Mouse (Mus musculus) spleen, adult 12 weeks (tissue): ENCODE data around the gene Plcg2.

ENCODE experiments used
- DNase-seq: peaks from one replicate; pipeline ENCODE4 v3.0.0; 2022; ENCODE audit warnings: low spot score

Plcg2 gene

DNA sequence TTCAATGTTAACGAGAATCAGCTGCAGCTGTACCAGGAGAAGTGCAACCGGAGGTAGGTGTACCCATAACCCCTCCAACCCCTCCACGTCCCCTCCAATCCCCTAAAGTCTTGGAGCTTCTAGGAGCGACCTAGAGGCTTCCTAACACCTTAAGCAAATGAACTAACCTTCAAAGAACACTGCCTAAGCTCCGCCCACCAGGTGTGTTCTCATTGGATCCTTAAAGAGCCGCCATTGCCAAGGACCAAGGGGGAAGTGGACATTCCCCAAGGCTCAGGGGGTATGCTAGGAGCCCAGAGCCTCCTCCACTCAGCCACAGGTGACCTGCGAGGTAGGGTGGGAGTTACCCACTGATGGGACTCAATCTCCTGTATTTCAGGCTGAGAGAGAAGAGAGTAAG lies 136.3 kb downstream of the Plcg2 start:
- no peak for DNase-seq

DNA sequence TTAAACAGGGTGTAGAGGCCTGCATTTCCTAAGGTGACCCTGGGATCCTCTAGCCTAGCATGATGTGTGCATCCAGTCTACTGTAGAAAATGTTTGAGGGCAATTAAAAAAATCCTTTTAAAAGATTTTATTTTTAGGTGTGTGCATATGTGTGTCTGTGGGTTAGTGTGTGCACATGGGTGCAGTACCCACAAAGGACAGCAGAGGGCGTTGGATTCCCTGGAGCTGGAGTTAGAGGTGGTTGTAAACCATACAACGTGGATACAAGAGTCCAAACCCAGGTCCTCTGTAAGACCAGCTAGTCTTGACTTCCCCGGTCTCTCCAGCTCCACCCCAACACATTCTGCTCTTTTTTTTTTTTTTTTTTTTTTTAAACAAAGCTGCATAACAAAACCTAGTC lies 139.4 kb downstream of the Plcg2 start:
- DNase-seq: no peak

DNA sequence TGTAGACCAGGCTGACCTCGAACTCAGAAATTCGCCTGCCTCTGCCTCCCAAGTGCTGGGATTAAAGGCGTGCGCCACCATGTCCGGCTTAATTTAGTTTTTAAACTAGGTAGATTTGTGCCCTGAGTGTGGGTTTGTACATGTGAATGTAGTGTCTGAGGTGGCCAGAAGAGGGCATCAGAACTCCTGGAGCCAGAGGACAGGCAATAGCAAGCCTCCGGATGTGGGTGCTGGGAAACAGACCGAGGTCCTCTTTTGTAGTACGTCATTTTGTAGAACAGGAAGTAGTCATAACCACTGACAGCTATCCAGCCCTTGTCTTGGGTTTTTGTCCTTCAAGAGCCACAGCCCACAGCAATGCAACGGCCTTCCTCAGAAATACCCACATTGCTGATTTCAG lies 141.5 kb downstream of the Plcg2 start:
- DNase-seq: no peak

DNA sequence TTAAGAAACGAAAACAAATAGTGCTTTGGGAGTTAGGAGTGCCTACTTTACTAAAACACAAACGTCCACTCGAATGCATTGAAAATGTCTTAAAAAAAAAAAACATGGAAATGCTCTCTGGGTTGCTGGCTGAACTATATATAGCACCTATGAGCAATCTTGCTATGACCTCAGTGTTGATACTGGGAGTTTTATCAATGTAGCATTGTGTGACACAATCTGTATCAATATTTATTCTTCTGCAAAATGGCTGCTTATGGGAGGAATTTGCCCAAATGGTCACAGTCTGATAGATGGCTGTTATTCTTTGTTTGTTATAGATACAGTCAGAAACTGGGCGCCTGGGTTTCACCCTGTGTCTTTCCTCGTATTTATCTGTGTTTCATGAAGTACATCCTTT lies 147.4 kb downstream of the Plcg2 start:
- DNase-seq: no peak

DNA sequence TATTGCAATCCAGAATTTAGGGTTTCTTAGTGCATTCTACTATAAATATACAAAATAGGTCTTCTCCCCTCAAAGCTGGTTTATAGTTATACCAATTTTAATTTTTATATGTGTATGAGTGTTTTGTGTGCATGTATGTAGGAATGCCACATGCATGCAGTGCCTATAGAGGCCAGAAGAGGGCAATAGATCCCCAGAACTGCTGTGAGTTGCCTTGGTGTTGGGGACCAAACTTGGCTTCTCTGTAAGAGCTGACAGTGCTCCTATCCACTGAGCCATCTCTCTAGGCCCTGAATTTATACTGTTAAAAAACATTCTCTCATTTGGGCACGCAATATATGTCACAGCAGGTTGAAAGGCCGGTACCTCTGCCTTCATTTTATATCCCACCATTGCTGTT lies 147.9 kb downstream of the Plcg2 start:
- DNase-seq: no peak

DNA sequence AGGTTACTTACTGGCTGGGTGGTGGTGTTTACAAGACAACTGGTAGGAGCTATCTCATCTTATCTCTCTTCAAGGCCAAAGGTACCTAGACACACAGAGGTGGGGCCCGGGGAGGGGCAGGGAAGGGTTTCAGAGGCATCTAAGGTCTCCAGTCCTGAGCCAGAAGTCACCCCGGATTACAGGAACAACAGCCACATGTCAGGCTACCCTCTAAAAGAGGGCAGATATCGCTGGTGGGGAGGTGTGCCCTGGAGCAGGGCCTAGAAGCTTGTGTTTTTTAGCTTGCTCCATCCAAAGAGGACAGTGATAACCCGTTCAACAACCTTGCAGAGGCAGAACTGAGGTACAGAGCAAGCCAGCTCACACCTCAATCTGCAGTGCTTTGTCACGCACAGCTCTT lies 148.3 kb downstream of the Plcg2 start:
- DNase-seq: no peak

DNA sequence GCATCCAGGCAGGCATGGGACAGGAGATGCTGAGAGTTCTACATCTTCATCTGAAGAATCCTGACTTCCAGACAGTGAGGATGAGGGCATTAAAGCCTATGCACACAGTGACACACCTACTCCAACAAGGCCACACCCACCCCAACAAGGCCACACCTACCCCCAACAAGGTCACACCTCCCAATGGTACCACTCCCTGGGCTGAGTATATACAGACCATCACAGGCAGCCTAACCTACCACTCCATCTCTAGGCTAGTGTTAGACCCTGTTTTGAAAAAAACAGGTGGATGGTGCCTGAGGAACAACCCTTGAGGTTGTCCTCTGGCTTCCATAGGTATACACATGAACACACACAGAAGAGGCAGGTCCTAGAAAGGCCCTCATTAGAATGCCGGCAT lies 154.2 kb downstream of the Plcg2 start:
- DNase-seq: no peak

DNA sequence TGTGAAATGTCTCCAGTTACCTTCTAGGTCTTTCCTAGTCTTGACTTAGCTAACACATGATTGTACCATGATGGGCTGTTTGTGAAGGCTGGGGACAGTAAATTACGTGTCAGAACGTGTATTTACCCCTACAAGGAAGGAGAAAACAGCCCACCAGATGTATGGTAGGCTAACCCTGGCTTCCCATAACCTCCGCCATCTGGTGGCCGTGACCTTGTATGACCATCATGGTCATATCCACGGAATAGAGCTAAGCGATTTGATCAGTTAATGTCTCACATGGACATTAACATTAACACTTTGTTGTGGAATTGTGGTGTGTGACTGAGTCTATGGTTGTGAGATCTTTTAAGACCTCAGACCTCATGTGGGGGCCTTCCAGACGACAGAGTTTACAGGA lies 160.9 kb downstream of the Plcg2 start:
- no peak for DNase-seq

- DNase-seq: no peak
Measured at GRCm38 (mm10) chr8:117660358-117661031, 162.4 kb downstream of the Plcg2 start.

DNA sequence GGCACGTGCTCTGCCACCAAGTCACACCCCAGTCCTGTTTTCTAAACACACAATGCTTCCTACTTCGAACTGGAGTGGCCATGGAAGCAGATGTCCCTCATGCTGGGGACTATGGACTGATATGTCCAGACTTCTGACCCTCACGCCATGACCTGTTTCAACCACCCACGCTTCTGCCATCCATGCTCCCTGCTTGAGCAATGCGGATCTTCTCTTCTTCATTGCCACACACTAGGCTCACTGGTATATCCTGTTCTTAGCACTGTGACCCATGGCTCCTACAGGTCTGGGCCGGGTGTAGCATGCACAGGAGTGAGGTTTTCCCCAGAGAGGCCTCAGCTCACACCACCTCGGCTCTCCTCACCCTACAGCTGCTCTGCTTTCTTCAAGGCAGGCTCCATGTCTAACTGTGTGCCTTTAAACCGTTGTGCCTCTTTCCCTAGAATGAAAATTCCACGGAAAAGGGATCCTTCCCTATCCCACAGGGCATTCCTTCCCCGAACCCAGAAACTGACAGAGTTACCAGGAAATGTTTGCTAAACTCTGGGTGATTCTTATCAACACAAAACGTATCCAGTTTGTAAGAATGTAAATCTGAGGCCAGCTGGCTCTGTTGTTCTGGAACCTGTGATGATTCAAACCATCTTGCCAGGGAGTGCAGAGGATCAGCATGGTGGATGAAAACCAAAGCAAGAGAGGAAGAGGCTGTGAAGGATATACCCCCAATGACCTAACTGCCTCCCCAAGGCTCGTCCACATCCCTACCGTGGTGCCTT lies 169.4 kb downstream of the Plcg2 start:
- DNase-seq: no peak

- no peak for DNase-seq
Measured at GRCm38 (mm10) chr8:117670461-117670860, 172.4 kb downstream of the Plcg2 start.

DNA sequence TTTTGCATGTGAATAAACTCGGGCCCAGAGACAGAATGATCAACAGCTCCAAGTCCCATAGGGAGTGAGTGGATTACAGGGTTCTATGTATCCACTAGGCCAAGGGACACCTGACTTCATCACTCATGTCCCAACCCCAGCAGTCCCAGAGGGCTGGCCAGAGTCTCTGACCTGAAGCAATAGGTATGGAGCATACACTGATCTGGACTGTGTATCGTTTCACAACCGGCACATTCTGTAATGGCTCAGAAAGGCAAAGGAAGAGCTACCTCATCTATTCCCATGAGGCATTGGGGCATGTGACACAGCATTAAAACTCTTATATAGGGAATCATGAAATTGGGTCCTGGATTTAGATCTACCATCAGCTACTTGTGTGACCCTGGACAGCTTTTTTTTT lies 174.5 kb downstream of the Plcg2 start:
- no peak for DNase-seq

DNA sequence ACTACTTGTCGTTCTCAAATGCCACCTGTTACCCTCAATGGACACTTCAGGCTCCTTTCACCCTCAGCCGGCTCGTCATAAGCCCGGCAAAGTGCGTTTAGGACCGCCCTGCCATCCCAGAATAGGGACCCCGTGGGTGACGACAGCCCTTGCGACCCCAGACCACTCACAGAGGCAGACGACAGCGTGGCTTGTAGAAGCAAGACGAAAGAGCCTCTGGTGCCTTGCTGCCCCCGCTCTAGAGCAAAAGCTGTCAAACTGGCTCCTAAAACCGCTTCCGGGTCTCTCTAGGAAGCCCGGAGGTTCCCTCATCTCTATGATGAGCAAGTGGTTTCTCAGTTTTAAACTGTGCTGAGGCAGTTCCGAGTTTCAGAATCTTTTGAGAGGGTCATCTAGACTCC lies 175.3 kb downstream of the Plcg2 start, which contains the start of gene Sdr42e1:
Gene Sdr42e1 (minus strand): TSS at position 260 of the 401 bp plus-strand sequence.
- DNase-seq: peak; percentile 16

- DNase-seq: no peak
Measured at GRCm38 (mm10) chr8:117675171-117675570, 177.1 kb downstream of the Plcg2 start.

DNA sequence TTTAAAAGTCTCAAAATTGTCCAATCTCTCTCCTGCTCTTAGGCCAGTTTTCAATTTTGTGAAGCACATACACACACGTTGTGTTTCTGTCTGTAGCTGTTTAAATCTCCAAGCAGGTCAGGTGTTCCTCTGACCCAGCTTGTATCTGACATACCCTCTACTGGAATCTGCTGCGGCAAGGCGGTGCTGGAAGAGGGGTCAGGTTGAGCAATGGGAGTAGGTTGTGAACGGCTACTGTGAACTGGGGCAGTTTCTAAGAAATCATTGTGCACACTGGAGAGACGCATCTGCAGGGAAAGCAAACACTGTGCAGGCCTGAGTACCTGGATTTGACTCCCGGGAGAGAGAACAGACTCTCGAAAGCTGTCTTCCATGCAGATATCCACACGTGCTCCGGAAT lies 178.4 kb downstream of the Plcg2 start:
- DNase-seq: no peak

DNA sequence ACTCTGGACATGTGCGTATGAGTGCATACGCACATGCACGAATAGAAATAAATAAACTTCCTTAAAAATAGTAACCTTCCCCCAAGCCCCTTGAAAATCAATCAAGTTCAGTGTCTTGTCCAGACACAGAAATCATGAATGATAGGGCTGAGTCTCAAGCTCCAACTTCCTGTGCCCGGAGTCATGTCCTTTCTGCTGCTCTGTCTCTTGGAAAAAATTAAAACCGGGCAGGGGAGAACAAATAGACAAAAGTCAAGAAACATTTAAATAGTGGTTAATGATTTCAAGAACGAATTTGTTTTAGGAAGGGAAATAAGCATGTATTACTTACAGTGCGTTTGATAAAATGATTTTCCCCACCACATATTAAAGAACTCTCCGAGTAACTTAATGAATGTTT lies 178.9 kb downstream of the Plcg2 start:
- no peak for DNase-seq

DNA sequence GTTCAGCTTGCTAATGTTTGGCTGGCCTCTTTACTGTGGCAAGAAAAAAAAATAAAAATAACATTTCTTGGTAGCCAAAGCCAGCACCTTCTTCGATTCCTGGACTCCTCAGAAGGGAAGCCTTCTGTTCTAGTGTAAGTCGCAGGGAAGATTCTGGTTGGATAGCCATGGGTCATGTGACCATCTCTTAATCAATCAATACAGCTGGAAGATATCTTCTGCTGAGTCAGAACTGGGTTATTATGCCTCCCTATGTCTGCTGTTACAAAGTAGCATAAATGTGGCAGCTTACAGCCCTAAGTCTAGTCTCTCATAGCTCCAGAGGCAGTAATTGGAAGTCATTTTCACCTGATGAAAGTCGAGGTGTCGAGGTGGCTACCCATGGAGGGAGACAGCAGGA lies 180.6 kb downstream of the Plcg2 start:
- DNase-seq: no peak

DNA sequence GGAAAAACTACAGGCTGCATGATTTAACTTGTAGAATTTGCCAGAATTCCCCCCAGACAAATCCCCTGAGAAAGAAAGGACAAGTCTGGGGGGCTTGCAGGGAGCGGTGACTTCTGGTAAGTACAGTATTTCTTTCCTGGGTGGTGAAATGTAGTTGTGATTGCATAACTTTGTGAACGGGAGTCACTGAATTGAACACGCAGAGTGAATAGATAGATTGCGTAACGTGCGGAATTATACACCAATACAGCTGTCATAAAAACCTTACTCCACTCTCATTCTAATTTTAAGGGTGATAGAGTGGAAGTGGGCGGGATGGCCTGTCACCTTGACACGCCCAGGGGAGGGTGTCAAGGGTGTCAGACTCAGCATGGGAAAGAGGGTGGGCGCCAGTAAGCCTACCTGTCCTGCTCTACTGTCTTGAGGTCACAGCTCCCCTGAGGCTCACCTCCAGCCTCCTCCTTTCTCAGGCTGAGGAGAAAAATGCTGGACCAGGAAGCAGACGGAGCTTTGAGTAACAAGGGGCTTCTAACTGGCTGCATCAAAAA lies 185.9 kb downstream of the Plcg2 start:
- no peak for DNase-seq

DNA sequence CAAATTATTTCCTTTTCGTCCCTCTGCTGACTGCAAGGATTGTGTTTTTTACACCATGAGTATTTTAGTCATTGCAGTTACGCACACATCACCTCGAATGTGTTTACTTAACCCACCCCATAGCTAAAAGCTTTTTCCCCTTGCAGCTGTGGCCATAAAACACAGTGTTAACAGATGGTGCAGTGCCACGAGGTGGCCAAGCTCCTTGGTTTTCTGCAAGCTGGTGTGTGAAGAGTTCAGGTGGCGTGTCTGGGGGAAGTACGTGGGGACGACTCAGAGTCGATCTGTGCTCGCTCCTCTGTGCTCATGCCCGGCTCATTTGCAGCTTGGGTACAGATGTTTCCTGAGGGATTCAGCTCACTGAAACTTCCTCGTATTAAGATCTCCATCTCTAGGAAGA lies 186.4 kb downstream of the Plcg2 start:
- DNase-seq: no peak
